Mouse (Mus musculus) brain, embryonic 18.5 days (tissue): ENCODE measurements around the gene Prcc.
A peak's percentile ranks its signal among the peaks of the same experiment; 100 is the strongest.
"Not testable (repeated sequence)": the region's sequence is repeated elsewhere in the genome, so short reads cannot be mapped to it uniquely, and the experiment has no call there.

Experiments used
- DNase-seq: peaks from one replicate; pipeline ENCODE4 v3.0.0-alpha.2; 2012; ENCODE audit warnings: low read depth, low spot score

Gene Prcc

DNA sequence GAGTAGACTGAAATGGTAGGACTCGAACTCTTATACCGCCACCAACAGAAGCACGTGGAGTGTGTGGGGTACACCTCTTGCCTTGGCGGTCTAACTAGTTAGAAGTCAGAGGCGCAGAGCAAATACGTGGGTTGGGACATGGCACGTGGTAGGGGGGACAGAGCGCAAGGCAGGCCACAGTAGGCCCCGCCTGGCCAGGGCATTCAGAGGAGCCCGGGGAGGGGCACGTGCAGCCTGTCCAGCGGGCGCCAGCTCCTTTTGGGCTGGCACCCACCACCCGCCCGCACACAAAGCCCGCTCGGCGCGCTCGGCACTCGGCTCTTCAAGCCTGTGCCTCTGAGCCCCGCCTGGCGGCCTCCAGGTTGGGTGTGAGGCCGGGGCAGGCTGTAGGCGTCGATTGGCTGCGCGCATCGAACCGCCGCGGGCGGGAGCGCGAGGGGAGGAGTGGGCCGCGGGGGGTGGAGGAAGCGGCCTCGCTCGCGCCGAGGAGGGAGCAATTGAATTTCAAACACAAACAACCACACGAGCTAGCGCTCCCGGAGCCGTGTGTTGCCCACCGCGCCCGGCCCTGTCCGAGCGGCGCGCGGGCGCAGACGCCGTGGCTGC, 20.6 kb upstream of the Prcc start, which contains the start of gene Hdgf:
Hdgf (plus strand) TSS at position 442 of the 606 bp plus-strand sequence.
- DNase-seq: peak; percentile 93

DNA sequence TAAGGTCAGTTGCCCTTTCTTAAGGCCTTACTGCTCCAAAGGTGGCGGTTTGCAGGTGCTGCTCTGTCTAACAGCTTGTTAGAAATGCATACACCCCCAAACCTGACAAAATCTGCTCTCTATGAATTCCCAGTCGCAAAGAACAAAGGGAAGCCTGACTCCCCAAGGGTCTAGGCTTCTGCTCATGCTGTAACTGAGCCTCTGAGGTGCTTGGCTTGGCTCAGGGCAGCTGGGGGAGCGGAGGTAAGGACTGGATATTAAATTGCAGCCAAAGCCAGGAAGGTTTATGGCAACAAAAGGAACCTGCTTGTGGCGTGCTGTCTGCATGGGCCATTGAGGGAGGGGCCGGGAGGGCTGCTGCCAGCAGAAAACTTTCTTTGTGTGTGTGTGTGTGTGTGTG, 18.4 kb upstream of the Prcc start:
- DNase-seq: no peak

DNA sequence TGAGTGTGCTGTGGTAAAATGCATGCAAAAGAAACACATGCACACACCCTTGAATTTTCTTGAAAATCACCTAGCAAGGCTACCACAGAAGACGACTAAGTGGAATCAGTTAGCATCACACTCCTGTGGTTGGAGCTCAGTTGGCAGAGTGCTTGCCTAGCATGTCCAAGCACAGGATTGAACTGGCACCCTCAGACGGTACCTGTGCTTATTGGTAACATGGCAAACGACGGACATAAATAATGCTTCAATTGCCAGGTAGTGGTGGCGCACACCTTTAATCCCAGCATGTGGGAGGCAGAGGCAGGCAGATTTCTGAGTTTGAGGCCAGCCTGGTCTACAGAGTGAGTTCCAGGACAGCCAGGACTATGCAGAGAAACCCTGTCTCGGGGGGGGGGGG, 16.6 kb upstream of the Prcc start:
- not testable (repeated sequence) for DNase-seq

DNA sequence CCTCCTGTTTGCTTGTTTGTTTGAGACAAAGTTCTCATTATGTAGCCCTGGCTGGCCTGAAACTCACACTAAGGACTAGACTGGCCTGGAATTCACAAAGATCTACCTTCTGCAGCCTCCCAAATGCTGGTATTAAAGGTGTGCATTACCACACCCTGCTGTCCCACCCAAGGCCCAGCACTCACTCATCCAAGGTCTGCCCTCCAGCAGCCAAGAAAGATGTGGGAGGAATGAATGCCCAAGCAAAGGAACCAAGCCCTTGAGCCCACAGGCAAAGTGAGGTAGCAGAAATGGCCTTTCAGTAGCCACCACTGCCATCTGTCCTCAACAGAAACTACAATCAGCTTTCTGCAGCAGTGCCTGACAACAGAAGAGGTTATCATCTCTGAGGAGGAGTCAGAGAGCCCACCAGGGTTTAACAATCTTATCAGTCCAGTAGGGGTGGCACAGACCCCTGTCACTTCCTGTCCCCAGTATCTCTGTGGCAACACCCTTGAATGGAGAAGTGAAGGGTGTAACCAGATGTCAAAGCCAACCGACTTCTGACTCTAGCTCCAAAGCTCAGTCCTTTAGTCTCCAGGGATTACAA, 15.7 kb upstream of the Prcc start:
- DNase-seq: no peak

DNA sequence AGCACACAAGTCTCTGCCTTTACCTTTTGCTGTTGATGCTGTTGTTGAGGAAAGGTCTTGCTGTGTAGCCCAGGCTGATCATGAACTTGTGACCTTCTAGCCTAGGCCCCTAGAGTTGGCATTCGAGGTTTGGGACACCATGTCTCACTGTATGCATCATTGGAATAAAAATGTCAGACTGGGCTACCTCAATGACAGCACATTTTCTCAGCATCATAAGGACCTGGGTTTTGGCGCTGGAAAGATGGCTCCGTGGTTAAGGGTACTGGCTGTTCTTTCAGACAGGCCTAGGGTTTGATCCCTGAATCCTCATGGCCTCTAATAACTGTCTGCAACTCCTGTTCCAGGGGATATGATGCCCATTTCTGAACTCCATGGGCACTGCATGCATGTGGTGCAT, 14.4 kb upstream of the Prcc start:
- no peak for DNase-seq

DNA sequence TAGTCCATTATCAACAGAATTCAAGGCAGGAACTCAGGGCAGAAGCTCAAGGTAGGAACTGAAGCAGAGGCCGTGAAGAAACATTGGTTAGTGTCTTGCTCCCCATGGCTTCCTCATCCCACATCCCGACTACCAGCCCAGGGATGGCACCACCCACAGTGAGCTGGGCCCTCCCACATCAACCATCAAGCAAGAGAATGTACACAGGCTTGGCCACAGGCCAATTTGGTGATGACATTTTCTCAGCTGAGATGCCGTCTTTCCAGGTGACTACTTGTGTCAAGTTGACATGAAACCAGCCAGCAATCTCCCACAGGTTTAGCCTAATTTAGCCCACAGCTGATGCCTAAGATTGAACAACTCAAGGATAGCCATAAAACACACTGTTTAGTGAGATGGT, 13.9 kb upstream of the Prcc start:
- DNase-seq: no peak

DNA sequence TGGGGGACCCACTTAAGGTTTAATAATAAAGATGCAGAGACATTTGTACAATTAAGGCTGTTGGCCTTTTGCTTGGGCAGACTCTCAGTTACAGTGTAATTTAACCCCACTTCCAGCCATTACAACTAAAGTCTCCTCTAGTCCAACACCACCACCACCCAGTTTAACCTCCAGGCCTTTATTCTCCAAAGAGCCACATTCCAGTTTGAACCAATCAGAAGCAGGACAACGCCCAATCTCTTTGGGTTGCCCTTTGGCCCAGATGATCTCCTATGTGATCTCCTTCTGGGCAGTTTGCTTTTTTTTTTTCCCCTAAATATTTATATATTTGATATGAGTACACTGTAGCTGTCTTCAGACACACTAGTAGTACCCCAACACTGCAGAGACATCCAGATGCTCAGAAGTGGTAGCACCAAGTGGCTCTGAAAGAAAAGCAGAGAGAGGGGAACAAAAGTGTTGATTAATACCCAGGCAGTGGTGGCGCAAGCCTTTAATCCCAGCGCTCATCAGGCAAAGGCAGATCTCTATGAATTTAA, 8.0 kb upstream of the Prcc start:
- DNase-seq: no peak

DNA sequence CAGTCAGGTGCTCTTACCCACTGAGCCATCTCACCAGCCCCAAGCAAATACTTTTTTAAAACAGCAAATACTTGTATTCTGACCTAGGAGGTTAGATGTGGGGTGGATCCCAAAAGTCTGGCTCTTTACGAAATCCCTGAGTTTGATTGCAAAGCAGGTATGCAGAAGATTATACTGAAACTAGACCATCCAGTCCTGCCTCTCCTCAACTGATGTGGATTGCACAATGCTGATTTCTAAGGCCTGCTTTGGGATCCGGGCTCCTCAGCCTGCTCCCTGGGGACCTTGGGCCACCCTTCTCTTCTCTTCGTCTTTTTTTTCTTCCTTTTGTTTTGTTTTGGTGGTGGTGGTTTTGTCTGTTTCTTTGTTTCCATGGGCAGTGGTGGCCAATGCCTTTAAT, 6.1 kb upstream of the Prcc start:
- DNase-seq: no peak

DNA sequence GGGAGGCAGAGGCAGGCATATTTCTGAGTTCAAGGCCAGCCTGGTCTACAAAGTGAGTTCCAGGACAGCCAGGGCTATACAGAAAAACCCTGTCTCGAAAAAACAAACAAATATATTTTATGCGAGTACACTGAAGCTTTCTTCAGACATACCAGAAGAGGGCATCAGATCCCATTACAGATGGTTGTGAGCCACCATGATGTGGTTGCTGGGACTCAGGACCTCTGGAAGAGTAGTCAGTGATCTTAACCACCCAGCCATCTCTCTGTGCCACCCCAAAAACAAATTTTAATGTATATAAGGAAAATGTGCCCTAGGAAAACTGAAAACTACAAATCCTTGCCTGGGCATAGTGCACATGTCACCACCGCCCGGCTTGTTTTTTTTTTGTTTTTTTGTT, 2.0 kb upstream of the Prcc start:
- DNase-seq: not testable (repeated sequence)

DNA sequence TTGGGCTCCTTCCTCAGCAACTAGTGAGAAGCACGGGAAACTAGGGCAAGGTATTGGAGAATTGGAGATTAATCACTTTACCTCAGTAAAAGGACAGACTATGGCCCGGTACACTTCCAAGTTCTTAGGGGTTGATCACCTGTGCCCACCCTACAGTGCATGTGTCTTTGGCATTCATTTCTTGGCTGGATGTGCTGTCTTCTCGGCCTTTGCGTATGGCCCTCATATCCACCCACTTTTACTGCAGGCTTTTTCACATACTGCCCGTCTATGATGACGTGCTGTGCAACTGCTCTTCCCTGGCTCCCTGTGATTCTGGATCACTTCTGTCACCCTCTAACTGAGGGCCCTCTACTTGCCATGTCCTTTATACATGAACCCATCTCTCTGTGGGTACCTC, 1.0 kb upstream of the Prcc start:
- DNase-seq: no peak

DNA sequence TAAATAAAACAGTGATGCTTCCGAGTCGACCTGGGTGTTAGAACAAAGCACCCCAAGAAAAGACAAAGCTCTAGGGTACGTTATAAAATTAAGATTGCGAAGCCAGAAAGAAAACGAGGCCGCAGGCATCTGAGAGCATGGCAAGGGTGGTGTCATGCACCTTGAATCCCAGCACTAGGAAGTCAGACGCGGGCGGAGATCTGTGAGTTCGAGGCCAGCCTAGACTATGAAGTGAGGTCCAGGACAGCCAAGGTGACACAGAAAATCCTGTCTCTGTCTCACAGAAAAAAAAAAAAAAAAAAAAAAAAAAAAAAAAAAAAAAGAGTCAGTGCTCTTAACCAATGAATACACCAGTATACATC, 577 bp upstream of the Prcc start:
- DNase-seq: no peak

DNA sequence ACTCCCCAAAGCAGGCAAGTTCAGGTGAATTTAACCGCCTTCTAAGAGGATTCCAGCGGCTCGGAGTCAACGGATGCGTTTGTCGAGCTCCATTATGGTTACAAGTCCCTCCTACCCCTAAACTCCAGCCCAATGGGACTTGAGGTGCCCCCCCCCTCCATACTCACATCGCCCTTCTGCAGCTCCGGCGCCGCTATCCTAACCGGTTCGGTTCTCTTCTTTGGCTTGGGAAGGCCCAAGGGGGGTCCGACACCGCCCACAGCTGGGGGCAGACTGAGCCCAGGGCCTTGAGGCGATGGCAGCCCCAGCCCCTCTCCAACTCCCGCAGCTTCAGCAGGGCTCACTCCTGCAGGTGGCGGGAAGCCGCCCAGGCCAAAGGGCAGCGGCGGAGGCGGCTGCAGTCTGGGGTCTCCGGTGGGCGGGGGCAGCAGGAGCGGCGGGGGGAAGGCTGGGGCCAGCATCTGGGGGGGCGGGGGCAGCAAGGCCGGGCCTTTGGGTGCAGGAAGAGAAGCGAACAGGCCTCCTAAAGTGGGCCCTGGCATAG, 628 bp downstream of the Prcc start:
- DNase-seq: no peak

DNA sequence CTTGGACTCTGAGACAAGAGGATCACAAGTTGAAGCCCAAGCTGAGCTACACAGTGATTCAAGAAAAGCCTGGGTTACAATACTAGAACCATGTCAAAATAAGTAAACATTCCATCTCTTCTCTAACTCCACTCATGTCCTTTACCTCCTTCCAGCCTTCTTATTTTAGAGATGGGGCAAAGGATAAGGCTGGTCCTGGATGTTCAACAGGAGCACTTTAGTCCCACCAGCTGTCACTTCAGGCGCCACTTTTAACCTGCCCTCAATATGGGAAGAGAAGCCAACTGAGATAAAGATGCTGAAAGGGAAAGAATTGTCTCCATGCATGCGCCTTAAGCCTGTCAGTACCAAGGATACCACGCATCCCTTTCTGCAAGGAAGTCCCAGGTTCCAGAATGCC, 1.1 kb downstream of the Prcc start:
- DNase-seq: no peak

DNA sequence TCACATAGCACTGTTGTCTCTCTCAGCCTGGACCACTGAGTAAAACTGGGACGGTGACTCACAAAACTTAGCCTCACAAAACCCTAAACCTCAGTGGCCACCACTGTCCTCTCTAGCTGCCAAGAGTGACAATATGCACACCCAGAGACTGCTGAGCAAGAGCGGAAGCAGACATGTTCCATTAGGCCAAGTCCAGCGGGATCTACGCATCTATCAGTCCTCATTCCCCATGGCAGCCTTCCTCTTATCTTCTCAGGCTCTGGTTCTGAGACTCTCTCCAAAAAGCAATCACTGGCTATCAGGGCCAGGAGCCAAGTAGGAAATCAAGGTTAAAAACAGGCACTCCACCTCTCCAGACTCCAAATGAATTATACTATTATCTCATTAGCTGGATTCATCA, 7.7 kb downstream of the Prcc start:
- no peak for DNase-seq

DNA sequence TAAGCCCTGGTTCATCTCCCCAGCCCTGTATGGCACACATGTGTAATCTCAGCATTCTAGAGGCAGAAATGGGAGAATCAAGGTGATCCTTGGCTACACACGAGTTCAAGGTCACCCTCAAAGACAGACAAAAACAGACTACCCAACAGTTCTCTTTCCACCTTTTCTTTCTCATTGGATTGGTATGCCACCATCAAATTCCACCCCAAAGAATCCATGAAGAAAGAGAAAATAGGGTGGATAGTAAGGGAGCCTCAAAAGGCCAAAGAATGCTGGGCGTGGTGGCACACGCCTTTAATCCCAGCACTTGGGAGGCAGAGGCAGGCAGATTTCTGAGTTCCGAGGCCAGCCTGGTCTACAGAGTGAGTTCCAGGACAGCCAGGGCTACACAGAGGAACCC, 21.3 kb downstream of the Prcc start:
- DNase-seq: not testable (repeated sequence)

DNA sequence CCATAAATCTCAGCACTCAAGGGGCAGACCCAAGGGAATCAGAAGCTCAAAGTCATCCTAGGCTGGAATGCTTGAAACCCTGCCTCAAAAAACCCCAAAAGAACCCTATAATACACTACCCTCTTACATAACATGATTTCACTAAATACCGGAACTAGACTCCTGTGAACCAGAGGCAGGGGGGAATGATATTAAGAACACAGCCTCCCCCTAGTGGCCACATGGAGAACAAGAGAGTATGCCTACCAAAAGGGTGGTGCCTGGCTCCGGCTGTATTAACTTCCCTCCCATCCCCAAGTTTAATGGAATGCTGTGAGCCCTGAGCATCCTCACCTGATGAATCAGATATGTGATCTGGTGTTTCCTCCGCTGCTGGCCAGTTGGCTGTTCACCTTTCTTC, 25.6 kb downstream of the Prcc start:
- no peak for DNase-seq

DNA sequence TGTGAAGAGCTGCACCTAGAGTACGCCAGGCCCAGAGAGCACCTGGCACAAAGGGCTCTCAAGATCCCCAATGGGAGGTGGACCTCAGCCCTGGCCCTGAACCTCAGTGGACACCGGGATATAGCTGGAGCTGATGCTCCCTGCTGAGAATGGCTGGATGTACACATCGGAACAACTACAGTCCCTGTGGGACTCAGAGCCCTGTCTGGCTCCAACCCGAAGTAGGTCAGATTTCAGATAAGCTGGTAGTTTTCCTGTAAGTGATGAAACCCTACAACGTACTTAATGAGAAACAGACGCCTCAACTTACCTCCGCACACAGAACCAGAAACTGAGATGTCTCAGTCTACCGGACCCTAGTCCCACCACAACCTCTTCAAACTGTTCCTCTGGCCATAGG, 27.7 kb downstream of the Prcc start:
- DNase-seq: no peak

DNA sequence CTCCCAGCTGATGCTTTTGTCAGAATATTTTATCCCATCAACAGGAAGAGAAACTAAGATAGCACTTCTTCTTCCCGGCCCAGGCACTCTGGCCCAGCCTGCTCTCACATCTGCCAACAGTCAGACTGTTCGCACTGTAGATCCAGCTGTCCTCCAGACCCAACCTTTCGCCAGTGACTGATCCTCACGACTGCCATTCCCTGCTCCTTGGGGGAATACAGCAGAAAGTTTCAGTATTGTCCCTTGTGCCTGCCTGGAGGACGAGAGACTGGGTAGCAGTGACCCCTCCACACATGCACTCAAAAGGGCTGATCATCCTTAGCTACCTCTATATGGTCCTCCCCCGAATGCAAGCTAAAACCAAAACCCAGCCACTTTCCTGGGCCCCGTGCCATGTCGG, 29.5 kb downstream of the Prcc start:
- DNase-seq: no peak

DNA sequence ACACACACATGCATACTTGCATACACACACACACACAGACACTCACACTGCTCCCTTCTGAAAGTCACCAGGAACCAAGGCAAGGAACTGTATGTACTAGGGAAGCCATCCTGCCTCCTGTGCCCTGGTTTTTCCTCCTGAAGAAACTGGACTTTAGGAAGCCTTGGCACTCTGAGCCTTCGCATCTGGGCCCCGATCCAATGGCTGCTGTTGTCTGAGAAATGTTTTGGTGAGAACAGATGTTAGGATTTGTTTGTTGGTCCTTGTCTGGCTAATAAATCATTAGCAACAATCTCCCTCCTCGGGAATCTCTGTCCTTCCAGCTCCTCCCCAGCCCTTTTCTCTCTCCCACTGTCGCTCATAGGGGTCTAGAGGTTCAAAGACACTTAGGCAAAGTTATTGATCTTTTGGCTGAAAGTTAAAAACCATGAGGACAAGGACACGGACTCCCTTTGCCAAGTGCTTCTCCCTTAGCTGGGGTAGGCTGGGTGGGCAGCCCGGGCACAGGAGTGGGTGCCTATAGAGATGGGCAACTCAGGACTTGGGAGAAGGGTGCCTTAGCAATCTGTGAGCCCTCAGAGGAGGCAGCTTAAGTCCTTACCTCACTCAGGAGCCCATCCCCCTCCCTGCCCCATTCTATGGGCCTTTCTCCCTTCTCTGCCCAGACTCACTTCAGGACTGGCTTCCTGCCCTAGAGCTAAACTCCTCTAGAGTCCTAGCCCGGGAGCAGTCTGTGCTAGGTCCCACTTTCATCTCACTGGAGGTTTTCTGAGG, 30.4 kb downstream of the Prcc start:
- no peak for DNase-seq

DNA sequence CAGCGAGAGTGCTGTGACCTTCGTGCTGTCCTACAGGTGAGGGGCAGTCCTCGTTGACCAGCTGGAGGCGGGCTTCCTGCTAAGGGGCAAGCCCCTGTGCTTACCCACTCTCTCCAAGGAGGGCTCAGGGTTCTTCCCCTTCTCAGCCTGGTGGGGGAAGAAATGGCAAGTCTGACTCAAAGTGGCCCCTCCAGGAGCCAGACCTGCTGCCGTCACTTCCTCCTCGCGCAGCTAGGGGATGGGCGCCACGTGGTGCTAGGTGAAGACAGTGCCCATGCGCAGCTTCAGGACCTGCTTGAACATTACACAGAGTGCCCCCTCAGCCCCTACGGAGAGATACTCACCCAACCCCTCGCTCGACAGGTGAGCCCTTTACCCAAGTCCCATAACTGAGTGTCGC, 36.3 kb downstream of the Prcc start:
- no peak for DNase-seq

DNA sequence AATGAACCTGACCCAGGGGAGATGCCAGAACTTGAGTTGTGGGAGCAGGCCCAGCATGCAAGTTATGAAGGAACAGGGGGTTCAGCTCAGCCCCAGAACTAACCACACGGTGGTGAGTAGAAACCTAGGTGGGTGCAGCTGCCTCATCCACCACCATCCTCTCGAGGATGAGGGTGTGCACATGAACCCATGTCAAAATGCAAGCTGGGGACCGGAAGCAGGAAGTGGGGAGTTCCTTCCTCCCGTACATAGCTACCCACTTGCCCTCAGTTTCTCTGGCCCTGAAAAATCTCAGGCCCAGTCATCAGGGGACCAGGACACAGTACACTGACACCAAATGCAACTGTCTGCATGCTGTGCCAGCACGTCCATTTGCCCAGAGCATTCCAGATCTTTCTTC, 37.7 kb downstream of the Prcc start:
- DNase-seq: no peak

DNA sequence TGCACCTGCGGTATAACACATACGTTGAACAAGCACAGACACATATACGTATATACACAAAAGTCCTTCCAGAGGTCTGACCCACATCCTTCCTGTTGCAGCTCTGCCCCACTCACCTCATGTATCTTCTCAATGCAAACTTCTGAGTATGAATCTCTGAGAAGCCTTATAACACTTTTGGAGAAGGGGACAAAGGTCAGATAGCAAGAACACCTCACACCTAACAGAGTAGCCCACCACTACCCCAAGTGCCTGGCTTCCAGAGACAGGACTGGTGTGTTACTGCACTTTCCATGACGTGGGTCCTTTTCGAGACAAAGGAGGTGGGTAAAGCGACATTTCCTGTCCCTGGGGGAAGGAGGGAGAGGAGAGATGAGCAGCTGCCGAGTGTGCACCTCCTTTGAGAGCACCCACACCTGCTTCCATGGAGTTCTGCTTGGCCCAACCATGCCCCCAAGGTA, 38.7 kb downstream of the Prcc start, which contains the start of gene Sh2d2a:
Sh2d2a (plus strand) TSS at position 106 of the 461 bp plus-strand sequence.
- no peak for DNase-seq
